Mouse (Mus musculus): Measurements from ENCODE around the gene Inpp5d.

DNA sequence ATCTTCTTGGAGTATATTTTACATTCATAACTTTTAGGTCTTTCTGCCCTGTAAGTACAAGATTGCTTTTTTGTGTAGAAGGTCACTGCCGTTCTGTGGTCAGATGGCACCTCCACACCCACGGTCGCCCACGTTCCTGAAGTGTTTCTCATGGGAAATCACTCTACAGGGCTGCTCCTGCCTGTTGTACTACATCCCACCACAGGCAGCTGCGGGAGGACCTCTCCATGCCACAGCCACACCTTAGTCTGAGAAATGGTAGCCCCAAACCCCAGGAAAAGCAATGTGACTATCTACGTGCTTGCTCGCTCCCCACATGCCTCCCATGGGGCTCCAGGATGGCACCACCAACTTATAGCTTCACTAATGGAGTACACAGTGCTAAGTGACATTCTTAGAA is 48.2 kb downstream of the Inpp5d start:
- TF ChIP-seq CTCF (IDR thresholded peaks at IDR 0.05; ENCODE audit: extremely low read depth, insufficient read depth, insufficient read length, insufficient replicate concordance) (no peak), POLR2A (IDR thresholded peaks at IDR 0.05; ENCODE audit: low read depth, low read length) (no peak)
